Mouse (Mus musculus): Measurements from ENCODE around the gene Camk1d. TPM values are rescaled to one million over a fixed set of nuclear protein-coding genes. Genes with fewer than 3 reads are reported as not detected.
"Not testable (repeated sequence)": the region's sequence is repeated elsewhere in the genome, so short reads cannot be mapped to it uniquely, and the experiment has no call there.

The Camk1d gene
- polyA plus RNA-seq, 1 experiment from 2014 or later = 3.1 TPM

DNA sequence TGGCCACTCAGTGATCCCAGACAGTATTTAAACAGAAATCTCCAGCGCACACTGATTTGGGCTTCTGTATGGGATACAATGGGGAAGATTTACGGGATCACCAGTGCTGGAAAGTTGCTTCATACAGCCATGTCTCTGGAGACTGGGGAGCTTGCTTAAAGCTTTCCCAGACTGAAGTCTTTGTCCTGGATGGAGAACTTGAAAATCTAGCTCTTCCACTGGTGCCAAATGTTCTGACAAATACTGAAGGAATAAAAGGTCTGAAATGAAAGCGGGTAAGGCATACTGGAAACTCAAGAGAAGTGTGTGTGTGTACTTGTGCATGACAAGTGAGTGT is 427.3 kb downstream of the Camk1d start:
- WGBS = 87% methylated on average over 3 of the region's 3 CpGs
- Histone ChIP-seq H3K27ac (ENCODE audit: poor library complexity, severe bottlenecking) (no peak overlapping the region), H3K9ac (no peak overlapping the region), H3K27me3 (replicated peaks) (no peaks in the 10 kb centered on the region), H3K36me3 (no peaks in the 10 kb centered on the region), H3K9me3 (replicated peaks) (0 out of 2 replicates have a peak, but pooled peaks cover 3% of the 10 kb centered on the region), H3K4me3 (no peak overlapping the region), H3K4me1 (replicated peaks) (no peaks in the 10 kb centered on the region), H3K4me2 (no peak overlapping the region)
- ATAC-seq (ENCODE audit: insufficient number of reproducible peaks, low FRiP score) = no peak

DNA sequence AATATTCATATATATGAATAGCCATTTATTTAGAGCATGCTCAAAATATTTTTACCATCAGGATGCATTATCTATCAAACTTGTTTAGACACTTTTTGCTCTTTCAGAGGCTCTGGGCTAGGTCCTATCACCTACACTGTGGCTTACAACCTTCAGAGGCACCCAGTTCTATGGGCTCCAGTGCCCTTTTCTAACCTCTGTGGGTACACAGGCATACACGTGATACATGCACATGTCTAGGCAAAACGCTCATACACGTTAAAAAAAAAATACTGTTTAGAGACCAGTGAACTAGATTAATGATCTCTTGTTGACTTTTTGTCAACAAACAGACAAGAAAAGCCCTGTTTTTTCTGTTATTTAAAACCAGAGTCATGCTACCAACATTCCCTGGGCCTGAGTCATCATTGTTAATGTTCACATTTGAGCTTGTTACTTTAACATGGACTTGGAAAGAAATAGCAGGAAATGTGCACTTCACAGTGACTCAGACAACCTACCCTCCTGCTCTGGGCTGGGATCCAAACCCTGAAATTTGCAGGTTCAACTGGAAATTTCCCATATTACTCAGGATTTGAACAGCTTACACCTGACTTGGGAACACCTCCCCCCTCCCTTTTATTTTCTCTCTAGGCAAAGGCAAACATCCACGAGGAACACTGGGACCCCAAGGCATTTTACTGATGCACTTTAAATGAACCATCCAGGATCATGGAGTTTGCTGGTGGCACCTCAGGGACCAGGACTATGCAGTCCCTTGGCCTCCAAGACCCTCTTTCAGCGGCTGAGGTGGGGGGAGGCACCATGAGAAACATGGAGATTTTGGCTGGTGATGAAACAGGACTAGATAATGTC is 427.9 kb downstream of the Camk1d start:
- Histone ChIP-seq H3K36me3 (no peaks in the 10 kb centered on the region), H3K4me3 (no peak overlapping the region), H3K9ac (no peak overlapping the region), H3K4me1 (replicated peaks) (no peaks in the 10 kb centered on the region), H3K27ac (ENCODE audit: poor library complexity, severe bottlenecking) (peak overlapping the region; percentile 15; the same call in 1 of the 2 replicates), H3K27me3 (replicated peaks) (no peaks in the 10 kb centered on the region), H3K4me2 (no peak overlapping the region), H3K9me3 (replicated peaks) (0 out of 2 replicates have a peak, but pooled peaks cover 3% of the 10 kb centered on the region)
- ATAC-seq (ENCODE audit: insufficient number of reproducible peaks, low FRiP score) = no peak
- WGBS = 67% methylated on average over 5 of the region's 5 CpGs

DNA sequence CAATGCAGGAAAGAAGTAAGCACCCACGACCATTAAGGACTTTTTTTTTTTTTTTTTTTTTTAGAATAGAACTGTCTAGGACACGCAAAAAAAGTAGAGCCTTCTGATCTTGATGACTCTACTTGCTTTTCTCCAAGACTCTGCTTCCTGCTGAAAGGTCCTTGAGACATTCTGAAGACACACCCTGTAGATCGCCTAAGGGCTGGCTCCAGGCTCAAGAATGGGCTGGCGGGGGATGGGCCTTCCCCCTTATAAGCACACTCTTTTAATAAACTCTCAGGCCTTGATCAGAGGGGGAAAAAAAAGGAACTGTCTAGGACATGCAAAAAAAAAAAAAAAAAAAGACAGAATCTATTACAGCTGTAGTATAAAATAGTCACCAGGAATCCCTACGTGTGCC is 430.0 kb downstream of the Camk1d start:
- no peak overlapping the region for H3K27ac ChIP-seq (ENCODE audit: poor library complexity, severe bottlenecking)
- H3K4me3 ChIP-seq = no peak overlapping the region
- no peak for ATAC-seq (ENCODE audit: insufficient number of reproducible peaks, low FRiP score)
- no peak overlapping the region for H3K4me2 ChIP-seq
- H3K4me1 ChIP-seq (replicated peaks) = no peaks in the 10 kb centered on the region
- no peaks in the 10 kb centered on the region for H3K36me3 ChIP-seq
- no peaks in the 10 kb centered on the region for H3K27me3 ChIP-seq (replicated peaks)
- 80% methylated on average over 5 of the region's 5 CpGs for WGBS
- H3K9ac ChIP-seq = no peak overlapping the region
- 0 out of 2 replicates have a peak, but pooled peaks cover 3% of the 10 kb centered on the region for H3K9me3 ChIP-seq (replicated peaks)

DNA sequence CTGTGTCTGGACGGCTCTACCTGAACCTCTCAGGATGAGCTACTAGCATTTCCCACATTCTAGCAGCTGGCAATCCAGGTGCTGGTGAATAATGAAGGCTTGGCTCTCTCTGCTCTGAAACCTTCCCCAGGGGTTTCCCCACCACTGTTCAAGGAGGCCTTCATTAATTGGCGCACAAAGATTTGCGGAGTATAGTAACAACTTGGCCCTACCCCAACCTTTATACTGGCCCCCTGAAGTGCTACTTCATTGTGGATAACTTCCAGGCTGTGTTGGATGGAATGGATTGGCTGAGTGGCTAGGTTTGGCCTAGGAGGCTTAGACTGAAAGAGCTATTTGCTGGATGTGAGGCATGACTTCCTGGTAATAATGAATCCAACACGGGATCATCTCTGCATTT is 431.7 kb downstream of the Camk1d start:
- no peaks in the 10 kb centered on the region for H3K36me3 ChIP-seq
- H3K9me3 ChIP-seq (replicated peaks) = 0 out of 2 replicates have a peak, but pooled peaks cover 3% of the 10 kb centered on the region
- no peaks in the 10 kb centered on the region for H3K4me1 ChIP-seq (replicated peaks)
- no peaks in the 10 kb centered on the region for H3K27me3 ChIP-seq (replicated peaks)
- no peak overlapping the region for H3K4me2 ChIP-seq
- no peak overlapping the region for H3K4me3 ChIP-seq
- ATAC-seq (ENCODE audit: insufficient number of reproducible peaks, low FRiP score) = no peak
- no peak overlapping the region for H3K9ac ChIP-seq
- H3K27ac ChIP-seq (ENCODE audit: poor library complexity, severe bottlenecking) = no peak overlapping the region
- 85% methylated on average over 4 of the region's 4 CpGs for WGBS

DNA sequence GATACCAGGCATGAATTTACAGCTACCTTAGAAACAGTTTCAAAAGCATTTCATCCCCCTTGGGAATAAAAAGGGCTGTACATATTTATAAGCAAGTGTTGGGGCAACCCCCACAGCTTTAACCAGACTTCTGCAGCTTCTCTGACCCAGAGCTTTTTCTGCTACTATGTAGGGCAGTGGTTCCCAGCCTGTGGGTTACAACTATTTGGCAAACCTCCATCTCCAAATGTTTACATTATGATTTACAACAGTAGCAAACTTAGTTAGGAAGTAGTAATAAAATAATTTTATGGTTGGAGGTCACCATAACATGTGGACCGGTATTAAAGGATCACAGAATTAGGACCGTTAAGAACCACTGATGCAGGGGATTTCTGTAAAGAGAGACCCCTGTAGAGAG is 446.3 kb downstream of the Camk1d start:
- Histone ChIP-seq H3K9ac (no peak overlapping the region), H3K27me3 (replicated peaks) (no peaks in the 10 kb centered on the region), H3K4me3 (no peak overlapping the region), H3K9me3 (replicated peaks) (0 out of 2 replicates have a peak, but pooled peaks cover 7% of the 10 kb centered on the region), H3K36me3 (no peaks in the 10 kb centered on the region), H3K27ac (ENCODE audit: poor library complexity, severe bottlenecking) (no peak overlapping the region), H3K4me1 (replicated peaks) (no peaks in the 10 kb centered on the region), H3K4me2 (no peak overlapping the region)
- 72% methylated on average over 2 of the region's 2 CpGs for WGBS
- ATAC-seq (ENCODE audit: insufficient number of reproducible peaks, low FRiP score) = no peak

DNA sequence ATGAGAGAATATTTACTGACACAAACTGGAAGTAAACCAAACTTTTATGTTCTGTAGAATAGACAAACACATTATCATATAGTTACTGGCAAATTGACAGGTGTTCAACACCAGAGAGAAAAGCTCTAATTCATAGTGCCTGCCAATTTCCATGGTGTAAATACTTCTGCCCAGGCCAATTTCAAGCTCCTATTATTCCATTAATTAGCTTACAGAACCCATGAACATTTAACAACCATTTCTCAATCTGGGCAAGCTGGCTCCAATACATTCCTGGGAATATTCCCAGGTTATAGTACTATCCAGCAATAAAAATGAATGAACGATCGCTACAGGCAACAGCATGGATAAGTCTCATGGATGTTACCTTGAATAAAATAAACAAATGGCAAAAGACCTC is 452.0 kb downstream of the Camk1d start:
- WGBS = 88% methylated on average over 2 of the region's 2 CpGs
- Histone ChIP-seq H3K9me3 (replicated peaks) (peaks cover 2% of the 10 kb centered on the region; the same call in 1 of the 2 replicates), H3K4me2 (no peak overlapping the region), H3K4me3 (no peak overlapping the region), H3K27me3 (replicated peaks) (no peaks in the 10 kb centered on the region), H3K4me1 (replicated peaks) (no peaks in the 10 kb centered on the region), H3K9ac (no peak overlapping the region), H3K36me3 (no peaks in the 10 kb centered on the region), H3K27ac (ENCODE audit: poor library complexity, severe bottlenecking) (no peak overlapping the region)
- ATAC-seq (ENCODE audit: insufficient number of reproducible peaks, low FRiP score) = no peak

DNA sequence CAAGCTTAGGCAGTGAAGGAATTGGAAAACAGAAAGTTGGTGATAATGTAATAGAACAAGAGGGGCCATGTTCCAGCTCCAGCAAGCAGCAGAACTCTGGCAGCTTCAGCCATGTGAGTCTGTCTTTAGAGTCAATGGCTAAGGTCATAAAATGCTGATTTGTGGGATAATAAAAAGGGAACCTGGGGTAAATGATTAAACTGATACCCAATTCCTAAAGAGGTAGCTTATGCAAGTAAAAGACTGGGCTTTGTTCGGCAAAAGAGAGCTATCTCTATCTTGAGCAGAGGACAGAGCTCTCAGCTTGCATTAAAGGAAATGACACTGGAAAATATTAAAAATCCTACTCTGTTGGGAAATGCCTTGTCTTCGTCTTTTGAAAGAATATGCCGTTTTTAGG is 456.1 kb downstream of the Camk1d start:
- no peak for ATAC-seq (ENCODE audit: insufficient number of reproducible peaks, low FRiP score)
- WGBS = 83% methylated on average over 3 of the region's 3 CpGs
- Histone ChIP-seq H3K27ac (ENCODE audit: poor library complexity, severe bottlenecking) (no peak overlapping the region), H3K9me3 (replicated peaks) (peaks cover 7% of the 10 kb centered on the region; the same call in 1 of the 2 replicates), H3K4me1 (replicated peaks) (no peaks in the 10 kb centered on the region), H3K9ac (no peak overlapping the region), H3K27me3 (replicated peaks) (no peaks in the 10 kb centered on the region), H3K36me3 (no peaks in the 10 kb centered on the region), H3K4me2 (no peak overlapping the region), H3K4me3 (no peak overlapping the region)

DNA sequence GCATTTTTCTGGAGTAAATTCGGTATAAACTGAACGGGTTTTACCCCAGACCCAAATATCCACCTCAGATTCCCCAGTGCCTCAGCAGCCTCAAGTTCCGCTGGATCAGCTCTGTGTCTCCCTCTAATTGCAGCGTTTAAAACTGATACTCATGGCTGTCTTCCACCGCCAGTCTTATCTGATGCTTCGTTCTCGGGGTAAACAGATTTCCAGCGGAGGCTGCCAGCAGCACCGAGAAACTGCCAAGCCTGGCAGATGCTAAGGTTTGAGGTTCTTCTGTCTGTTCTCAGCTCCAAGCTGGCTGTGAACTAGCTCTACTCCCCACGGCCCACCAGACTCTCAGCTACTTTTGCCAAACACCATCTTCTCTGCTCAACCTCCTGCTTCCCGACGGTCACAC is 464.3 kb downstream of the Camk1d start:
- Histone ChIP-seq H3K4me1 (replicated peaks) (no peaks in the 10 kb centered on the region), H3K4me2 (peak overlapping the region; percentile 17; the same call in 1 of the 2 replicates), H3K27ac (ENCODE audit: poor library complexity, severe bottlenecking) (no peak overlapping the region), H3K9ac (no peak overlapping the region), H3K9me3 (replicated peaks) (peaks cover 6% of the 10 kb centered on the region; the same call in 1 of the 2 replicates), H3K36me3 (no peaks in the 10 kb centered on the region), H3K27me3 (replicated peaks) (no peaks in the 10 kb centered on the region), H3K4me3 (no peak overlapping the region)
- no peak for ATAC-seq (ENCODE audit: insufficient number of reproducible peaks, low FRiP score)
- 44% methylated on average over 12 of the region's 12 CpGs for WGBS

DNA sequence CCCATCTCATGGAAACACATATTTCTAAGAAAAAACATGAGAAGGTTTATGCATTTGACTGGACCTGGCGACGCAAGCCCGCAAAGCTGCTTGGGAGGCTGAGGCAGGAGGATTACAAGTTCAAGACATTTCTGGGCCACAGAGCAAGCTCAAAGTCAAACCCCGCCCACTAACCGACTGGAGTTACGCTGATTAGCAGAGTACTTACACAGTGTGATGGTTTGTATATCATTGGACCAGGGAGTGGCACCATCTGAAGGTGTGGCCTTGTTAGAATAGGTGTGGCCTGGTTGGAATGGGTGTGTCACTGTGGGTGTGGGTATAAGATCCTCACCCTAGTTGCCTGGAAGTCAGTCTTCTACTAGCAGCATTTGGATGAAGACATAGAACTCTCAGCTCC is 465.1 kb downstream of the Camk1d start:
- H3K36me3 ChIP-seq; H3K27me3 ChIP-seq (replicated peaks); H3K9ac ChIP-seq; ATAC-seq (ENCODE audit: insufficient number of reproducible peaks, low FRiP score); H3K4me3 ChIP-seq; H3K27ac ChIP-seq (ENCODE audit: poor library complexity, severe bottlenecking); H3K9me3 ChIP-seq (replicated peaks); H3K4me1 ChIP-seq (replicated peaks); H3K4me2 ChIP-seq: not testable (repeated sequence)
- WGBS = 87% methylated on average over 6 of the region's 6 CpGs

Other genes starting within 250 kb of the Camk1d start
- gene Nudt5, start 130.5 kb upstream of the Camk1d start, polyA plus RNA-seq (2016; fragmentation: Nextera tagmentation; extraction: Ambion mirVana) = 70.6 and 75.3 TPM in 2 replicates
- 205 and 207 TPM in 2 replicates for gene Cdc123, start 130.6 kb upstream of the Camk1d start, polyA plus RNA-seq (2016; fragmentation: Nextera tagmentation; extraction: Ambion mirVana)
- 0.98 and 1.1 TPM in 2 replicates for gene Gm13199, start 148.4 kb upstream of the Camk1d start, polyA plus RNA-seq (2016; fragmentation: Nextera tagmentation; extraction: Ambion mirVana)
- 54.9 and 55.4 TPM in 2 replicates for gene Sec61a2, start 180.9 kb upstream of the Camk1d start, polyA plus RNA-seq (2016; fragmentation: Nextera tagmentation; extraction: Ambion mirVana)
- 2.0 and 2.1 TPM in 2 replicates for gene Dhtkd1, start 228.3 kb upstream of the Camk1d start, polyA plus RNA-seq (2016; fragmentation: Nextera tagmentation; extraction: Ambion mirVana)
- 7.3 and 8.2 TPM in 2 replicates for gene Upf2, start 237.0 kb upstream of the Camk1d start, polyA plus RNA-seq (2016; fragmentation: Nextera tagmentation; extraction: Ambion mirVana)

Data from heart, embryonic 12.5 days (tissue).